Mouse (Mus musculus): Measurements from ENCODE around the gene Trabd2b.

The Trabd2b gene
- long read RNA-seq, experiment 1, full-length matches to known transcripts, result 1 of 3 reads
- long read RNA-seq, experiment 1, partial matches to known transcripts, result 0 of 3 reads
- long read RNA-seq, experiment 1, other reads (novel, unspliced or antisense), result 2 of 3 reads
- long read RNA-seq, experiment 2, result 0 reads

DNA sequence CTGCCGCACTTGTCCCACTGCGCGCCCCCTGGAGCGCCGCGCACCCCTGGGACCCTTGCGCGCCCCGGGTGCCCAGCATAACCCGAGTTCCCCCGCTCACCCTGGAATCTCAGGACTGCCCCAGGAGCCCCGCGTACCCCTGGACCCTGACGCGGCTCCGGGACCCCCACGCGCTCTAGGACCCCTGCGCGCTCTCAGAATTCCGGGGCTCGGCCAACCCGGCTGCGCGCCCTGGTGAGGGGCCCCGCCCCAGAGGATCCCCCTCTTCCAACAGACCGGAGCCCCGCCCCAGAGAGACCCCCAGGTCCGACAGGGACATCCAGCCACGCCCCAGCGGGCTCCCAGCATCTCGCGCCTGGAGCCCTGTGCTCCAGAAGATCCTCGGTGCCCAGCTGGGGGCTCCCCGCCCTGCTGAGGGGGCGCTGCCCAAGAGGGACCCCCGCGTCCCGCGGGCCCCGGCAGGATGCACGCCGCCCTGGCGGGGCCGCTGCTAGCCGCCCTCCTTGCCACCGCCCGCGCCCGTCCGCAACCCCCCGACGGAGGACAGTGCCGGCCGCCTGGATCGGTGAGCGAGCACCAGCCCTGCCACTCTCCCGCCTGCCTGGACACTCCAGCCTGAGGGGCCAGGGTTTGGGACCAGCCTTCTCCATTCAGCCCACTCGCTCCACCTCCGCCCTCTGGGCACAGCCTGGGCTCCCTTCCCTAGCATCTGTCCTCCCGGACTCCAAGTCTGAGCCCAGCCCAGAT is at the start of gene Trabd2b:
Gene Trabd2b (plus strand): TSS at position 370 of the 747 bp plus-strand sequence.
- intact Hi-C loops (cut with DNase I), result no loop called here

DNA sequence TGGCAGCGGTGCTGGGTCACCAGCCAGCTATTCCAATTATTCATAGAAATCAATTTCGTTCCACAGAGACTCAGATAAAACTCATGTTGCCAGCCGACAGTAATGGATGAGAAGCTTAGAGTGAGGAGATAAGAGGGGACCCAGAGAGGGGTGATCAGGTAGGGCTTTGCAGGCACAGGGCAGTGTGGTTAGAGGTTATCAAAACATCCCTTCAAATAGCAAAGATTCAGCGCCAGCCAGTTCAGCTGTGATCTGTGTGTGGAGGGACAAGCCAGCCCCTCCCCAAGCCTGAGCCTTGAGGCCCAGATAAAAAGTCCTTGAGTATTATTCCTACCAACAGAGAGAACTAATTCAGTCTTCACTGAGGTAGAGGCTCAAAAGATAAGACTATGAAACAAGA is 49.1 kb upstream of the Trabd2b start:
- intact Hi-C loops (cut with DNase I), result no loop called here

DNA sequence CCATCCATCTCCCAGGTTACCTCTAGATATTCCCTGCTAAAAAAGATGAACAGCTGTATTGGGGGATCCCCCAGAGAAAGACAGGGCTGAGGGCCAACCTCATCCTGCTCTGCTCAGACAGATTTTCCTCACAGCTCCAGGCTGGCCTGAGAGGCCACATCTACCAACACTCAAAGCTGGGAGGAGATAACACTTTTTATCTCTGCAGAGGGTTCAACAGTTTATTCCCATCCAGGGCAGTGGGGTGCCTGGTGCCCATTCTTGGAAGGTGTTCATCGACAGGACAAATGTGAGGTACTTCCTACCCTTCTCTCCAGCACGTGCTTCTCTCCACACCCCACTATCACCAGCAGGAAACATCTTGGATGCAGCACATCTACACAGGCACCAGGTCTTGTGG is 47.6 kb upstream of the Trabd2b start:
- intact Hi-C loops (cut with DNase I), result no loop called here

DNA sequence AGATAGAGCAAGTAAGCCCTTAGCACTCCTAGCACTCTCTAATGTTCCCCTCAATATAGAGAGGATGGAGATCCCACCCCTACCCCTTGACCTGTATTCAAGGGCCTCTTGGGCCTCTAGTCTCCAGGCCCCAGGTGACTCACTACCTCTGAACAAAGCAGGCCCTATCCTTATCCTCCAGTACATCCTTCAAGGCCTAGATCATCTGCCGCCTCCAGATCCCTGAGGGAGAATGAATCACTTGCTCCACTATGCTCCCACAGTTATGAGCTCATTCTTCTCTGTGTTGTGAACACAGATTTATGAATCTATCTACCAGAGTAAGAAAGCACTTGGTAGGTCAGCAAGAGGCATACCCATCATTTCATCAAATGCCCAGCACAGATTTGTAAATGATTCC is 46.7 kb upstream of the Trabd2b start:
- intact Hi-C loops (cut with DNase I), result no loop called here

DNA sequence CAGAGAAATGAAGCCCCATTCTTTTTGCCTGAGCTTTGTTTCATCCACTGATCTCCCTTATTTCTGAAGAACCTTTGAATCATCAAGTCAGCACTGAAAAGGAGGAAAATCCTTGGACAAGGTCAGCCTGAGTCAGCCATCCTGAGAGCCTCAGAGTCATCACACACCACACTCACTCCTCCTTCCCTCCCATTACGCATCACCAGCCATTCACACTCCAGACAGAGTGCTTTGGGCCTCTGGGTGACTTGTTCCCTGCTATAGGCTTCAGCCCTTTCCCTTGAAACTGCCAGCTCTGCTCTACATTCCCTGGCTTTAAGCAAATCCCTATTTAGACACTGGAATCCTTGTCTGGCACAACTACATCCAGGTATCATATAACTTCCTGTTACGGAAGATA is 45.2 kb upstream of the Trabd2b start:
- intact Hi-C loops (cut with DNase I), result no loop called here

DNA sequence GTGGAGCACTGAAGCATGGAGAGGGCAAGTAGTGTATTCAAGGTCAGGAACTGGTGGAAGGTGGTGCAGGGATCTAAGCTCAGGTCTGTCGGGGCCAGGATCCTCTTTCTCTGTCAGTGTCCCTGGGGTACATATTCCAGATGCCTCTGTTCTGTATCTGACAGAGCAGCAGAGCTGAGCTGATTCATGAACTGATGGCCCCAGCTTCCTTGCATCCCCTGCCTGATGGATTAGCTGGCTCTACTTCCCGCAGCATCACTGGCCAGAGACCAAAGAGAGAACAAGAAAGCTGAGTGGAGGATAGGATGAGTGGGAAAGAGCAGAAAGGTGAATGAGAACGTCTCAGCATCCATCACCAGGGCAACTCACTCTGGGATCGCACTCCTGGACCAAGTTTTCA is 41.5 kb upstream of the Trabd2b start:
- intact Hi-C loops (cut with DNase I), result no loop called here

DNA sequence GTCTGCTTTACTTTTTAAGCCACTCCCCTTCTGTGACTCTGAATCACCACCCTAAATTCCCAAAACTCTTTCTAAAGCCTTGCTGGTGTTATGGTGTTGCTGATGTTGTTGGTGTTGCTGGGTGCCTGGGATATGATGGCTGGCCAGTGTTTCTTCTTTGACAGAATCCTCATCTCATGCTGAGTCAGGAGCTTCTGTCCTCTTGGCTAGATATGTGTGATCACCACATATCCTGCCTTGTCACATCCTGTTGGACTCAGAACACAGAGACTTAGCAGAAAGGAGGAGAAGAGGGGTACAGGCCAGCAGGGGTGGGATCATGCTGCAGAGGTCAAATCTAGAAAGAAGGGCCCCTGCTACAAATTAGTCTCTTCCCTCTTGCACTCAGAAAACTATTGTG is 40.9 kb upstream of the Trabd2b start:
- intact Hi-C loops (cut with DNase I), result no loop called here

DNA sequence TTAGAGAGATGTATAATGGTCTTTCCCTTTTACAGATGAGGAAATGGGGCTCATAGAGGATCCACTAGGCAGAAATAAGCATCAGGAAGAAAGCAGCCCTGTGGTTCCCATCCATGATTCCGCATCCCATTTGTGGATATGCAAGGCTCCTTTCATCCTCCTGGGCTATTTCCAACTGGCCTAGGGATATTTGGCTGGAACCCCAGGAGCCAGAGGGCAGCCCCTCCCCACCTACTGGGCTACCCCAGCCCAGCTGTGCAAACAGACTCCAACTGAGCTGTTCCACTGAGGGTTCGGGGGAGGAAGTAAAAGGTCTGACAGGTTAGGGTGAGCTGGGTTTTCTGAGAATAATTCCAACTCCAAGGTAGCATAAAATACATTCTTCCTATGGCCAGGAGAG is 39.5 kb upstream of the Trabd2b start:
- intact Hi-C loops (cut with DNase I), result no loop called here

DNA sequence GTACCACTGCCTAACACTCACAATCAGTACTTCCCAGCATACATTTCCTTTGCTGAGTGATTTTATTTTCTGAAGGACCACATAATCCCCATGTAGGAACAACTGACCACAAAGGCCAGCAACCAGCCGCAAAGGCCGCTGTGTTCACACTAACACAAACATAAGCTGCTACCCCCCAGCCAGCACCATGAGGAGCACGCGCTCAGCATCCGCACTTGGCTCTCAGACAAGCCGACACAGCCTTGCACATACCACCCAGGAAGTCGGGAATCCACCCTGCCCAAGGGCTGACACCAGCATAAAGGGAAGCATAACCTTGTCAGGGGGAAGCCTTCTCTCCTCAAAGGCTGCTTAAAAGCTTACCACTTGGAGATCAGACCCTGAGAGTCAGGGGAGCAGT is 38.7 kb upstream of the Trabd2b start:
- intact Hi-C loops (cut with DNase I), result no loop called here

DNA sequence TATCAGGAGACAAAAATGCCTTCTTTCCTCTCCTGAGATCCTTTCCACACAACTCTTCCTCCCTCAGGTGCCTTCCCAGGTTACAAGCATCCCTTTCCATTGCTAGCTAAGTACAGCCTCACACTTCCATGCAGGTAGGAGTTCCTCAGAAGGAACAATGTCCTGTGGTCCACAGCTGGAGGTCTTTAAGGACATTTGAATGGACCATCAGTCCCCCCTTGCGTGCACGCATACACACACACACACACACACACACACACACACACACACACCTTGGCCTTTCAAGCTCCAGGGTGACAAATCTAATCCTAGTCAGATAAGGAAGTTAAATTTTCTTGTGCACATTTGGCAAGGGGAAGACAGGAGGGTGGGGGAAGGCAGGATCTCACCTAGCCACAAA is 36.9 kb upstream of the Trabd2b start:
- intact Hi-C loops (cut with DNase I), result no loop called here

DNA sequence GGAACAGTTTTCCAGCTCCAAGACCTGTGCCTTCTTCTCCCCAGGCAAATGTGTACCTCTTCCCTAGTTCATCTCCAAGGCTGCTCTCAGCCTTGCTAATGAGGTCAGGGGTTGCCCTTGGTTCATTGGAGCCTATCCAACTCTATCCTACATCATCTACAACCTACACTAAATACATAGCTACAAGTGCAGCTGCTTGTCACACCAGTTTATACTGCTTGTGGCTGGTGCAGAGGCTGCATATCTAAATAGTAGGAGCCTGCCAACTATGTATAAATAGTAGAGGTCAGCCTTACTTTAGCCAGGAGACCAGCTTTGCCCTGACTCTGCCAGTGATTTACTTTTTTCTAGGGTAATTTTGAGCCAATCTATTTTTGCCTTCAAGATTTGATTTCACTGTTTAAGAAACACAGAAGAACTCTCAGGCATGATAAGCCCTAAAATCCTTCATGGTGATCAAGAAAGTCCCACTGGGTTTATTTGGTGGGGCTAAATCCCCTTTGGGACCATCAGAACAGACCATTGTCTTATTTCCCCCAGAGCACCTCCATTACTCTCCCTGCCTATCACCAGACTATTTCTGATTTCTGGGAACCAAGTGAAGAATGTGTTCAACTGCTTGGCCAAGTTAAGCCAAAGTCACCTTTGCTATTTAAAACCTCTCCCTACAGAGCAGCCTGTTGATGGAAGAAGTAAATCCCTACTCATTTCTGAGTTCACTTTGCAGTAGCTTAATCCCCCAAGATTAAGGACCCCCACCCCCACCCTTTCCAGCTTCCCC is 35.4 kb upstream of the Trabd2b start:
- intact Hi-C loops (cut with DNase I), result no loop called here

DNA sequence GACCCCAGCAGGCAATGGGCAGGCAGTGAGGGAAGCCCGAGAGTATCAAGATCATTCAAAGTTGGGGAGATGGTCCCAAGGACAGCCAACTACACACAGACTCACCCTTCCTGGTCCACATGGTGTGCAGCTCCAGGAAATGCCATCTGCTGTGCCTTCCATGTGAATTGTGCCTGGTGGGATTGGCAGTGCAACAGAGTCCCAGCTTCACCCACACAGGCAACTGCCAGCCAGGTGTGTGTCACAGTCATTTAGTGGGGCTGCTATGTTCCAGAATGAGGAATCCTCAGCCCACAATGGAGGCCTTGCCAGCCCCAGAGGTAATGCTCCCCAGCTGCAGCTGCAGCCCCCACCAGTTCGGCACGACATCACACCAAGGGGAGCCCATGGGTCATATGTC is 33.8 kb upstream of the Trabd2b start:
- intact Hi-C loops (cut with DNase I), result no loop called here

DNA sequence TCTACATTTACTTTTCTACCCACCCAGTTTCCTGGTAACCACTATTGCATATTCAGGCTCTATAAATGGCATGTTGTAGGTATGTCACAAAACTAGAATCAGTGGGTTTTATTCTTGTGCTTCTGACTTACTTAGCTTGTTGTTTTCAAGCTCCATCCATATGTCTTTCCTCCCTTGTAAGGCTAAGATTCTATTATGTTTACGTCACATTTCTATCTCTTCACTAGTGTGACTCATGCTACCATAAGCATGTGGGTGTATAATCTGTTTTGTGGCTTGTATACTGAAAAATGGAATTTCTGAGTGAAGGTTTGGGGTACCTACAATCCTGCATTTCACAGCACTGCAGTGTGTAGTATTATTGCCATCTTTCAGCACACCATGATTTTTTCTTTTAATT is 32.2 kb upstream of the Trabd2b start:
- intact Hi-C loops (cut with DNase I), result no loop called here

DNA sequence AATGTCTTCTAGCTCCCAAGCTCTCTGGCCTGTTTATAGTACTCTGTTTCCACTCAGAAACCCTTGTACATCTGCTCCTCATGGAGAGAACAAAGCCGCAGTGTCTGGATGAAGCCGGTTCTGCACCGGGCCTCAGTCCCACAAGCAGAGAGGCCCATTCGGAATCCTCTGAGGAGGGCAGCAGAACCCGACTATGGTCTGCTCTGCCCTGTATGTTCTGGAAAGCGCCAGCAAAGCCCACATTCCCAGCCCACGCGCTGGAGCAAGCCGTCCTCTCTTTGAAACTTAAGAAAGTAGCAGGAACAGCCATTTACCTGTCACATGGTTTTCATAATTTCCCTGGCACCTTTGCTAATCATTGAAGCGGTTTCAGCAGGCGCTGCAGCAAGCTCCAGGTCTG is 29.0 kb upstream of the Trabd2b start:
- intact Hi-C loops (cut with DNase I), result no loop called here

DNA sequence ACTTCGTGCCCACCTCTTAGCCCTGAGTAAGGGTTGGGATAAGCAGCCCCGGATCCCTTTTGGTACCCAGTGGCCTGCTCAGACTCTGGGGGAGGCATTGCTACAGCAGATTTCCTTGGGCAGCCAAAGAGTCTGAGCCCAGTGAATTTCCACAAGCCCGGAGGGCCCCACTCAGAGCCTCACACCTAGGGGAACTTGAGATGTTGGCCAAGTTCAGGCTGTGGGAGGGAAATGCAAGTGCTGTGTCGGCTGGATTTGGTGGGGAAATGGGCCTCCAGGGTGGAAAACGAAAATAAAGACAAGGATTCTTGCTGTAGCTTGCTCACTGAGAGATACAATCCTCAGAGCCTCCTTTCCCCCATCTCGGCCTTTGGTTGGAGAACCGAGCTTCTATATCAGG is 28.0 kb upstream of the Trabd2b start:
- intact Hi-C loops (cut with DNase I), result no loop called here

DNA sequence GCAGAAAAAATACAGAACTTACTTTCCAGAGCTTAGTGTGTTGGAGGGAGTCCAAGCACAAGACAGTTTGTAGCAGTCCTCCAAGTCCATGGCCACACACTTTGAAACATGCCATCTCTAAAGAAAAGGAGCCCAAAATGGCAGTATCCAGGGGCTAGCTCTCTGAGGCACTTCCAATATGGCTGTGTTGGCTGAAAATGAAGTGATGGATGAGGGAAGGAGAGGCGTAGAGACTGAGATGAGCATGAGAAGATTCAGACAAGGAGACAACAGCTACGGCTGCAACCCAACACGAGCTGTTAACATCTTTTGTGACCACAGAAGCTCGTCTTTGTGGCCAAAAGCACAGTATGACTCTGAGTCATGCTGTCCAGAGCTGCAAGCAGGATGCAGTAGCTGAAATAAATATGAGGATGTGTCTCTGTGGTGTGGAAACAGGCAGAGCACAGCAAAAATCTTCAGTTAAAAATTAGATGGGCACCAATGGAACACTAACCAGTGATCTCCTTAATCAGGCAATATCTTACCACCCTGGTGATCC is 27.0 kb upstream of the Trabd2b start:
- intact Hi-C loops (cut with DNase I), result no loop called here

DNA sequence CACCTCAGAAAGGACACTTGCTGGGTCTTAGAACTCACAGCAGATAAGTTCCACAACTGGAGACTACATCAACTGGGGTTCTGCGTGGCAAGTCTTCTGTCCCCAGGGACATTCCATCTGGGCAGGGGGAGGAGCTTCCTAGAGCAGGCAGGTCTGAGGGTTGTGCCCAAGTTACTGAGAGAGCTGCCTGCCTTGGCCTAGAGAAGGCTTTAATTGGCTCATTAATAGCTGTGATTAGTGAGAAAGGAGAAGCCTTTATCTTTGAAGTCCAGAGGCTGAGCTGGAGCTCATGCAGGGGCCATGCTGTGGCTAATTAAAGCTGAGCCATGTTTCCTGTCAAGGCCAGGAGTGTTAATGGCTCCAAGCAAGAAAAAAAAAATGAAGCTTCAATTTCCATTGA is 23.9 kb upstream of the Trabd2b start:
- intact Hi-C loops (cut with DNase I), result no loop called here

DNA sequence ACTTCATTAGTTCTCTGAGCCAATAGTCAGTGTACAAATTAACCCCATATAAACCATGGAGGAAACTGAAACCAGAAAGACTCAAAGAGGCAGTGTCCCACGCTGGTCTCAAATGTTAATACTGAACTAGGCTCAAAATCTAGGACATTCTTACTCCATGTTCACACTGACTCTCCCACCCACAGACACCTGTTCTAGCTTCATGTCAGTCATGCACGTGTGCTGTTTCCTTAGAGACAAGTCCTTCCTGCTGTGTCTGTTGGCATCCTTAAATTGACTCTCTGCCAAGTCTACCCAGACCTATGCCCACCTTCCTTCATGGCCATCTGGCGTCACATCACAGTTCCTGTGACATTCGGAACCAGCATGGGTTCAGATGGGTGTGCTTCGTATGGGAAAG is 21.3 kb upstream of the Trabd2b start:
- intact Hi-C loops (cut with DNase I), result no loop called here

DNA sequence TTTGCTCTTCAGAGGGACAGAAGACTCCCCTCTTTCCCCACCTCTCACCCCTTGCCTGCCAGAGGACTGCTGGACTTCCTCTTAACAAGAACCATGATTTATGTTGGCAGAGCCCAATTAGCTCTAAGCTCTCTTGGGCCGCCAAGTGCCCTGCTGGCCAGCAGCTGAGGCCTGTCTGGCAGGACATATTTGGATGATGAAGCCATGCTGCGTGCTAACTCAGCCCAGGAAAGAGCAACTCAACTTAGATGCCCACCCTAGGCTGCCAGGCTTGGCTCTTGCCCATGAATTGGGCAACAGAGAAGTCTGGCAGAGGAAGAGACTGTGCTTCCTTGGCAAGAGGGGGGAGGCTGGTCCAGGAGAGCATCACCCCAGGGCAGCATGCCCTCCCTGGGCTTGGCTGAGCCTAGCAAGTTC is 20.1 kb upstream of the Trabd2b start:
- intact Hi-C loops (cut with DNase I), result no loop called here

DNA sequence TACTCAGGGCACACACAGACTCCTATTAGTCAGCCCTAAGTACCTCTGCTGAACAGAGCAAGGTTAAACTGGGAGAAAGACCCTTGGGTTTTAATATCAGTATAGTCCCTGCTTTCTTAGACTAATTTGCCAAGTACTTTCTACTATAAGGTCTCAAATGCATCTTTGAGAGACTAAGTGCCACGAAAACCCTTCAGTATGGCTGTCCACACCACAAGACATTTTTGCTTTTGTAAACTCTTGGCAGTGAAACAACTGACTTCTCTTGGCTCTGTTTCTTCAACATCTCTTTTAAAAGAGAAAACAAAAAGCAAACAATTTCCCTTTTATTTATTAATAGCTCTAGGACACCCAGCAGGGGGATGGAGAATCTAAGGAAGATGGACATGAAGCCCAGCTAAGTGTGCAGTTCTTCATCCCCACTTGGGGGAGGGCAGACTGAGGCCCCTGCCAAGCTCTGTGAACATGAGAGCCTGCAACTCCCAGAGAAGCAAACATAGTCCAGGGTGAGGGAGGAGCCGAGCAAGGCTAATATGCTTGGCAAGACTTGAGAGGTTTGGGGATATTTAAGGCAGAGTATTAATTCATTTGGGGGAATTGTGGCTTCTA is 18.9 kb upstream of the Trabd2b start:
- intact Hi-C loops (cut with DNase I), result no loop called here

DNA sequence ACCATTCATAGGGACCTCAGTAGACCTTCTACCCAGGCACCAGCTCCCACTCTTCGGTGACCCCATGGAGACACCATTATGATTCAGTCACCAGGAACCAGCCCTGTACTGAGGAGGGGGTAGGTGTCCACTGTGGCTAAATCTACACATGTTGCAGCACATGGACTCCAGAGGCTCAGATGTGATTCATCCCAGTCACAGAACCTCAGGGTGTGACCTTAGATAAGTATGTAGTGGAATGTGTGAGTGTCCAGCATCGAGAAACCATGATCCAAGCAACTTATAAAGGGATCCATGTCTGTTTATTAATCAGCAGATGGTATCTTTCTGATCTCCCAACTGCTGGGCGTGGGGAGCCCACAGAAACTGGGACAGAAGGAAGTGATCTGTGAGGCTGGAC is 18.2 kb upstream of the Trabd2b start:
- intact Hi-C loops (cut with DNase I), result no loop called here

DNA sequence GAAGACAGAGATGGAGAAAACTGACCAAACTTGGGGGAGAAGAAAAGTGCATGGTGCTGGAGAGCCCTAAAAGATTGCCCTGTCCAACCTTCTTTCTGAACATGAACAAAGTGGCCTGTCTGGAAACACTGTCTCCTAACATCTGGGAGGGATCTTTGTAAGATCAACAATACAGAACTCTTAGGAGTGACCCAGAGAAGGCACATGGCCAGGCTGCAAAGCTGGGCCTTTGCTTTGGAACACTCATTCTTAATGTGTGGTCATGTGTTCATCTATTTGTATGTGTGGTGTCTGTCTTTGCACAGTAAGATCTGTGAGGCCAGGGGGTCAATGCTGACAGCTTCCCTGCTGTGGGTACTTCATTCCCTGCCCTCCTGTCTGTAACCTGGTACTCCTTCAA is 16.9 kb upstream of the Trabd2b start:
- intact Hi-C loops (cut with DNase I), result no loop called here

All from adrenal gland (tissue).